Mouse (Mus musculus): ENCODE data around the gene Ift22. TPM values are rescaled to one million over a fixed set of nuclear protein-coding genes. Genes with fewer than 3 reads are reported as not detected.

Ift22 gene
- polyA plus RNA-seq, 1 experiment from 2014 or later: 126 TPM

- peak; percentile 89 for ATAC-seq
- peaks cover 5% of the 10 kb centered on the region for H3K36me3 ChIP-seq (ENCODE audit: poor library complexity, severe bottlenecking)
- peak overlapping the region; percentile 51; the same call in 1 of the 2 replicates for H3K27ac ChIP-seq
- H3K9ac ChIP-seq: peak overlapping the region; percentile 68
- peaks cover 5% of the 10 kb centered on the region for H3K4me1 ChIP-seq
- H3K27me3 ChIP-seq: no peaks in the 10 kb centered on the region
- 4% methylated on average over 38 of the region's 38 CpGs for WGBS
- H3K4me2 ChIP-seq: peak overlapping the region; percentile 77
- no peaks in the 10 kb centered on the region for H3K9me3 ChIP-seq (replicated peaks)
- peak overlapping the region; percentile 59 for H3K4me3 ChIP-seq
Measured at GRCm38 (mm10) chr5:136918655-136919472, 10.9 kb downstream of the Ift22 start.

GRCm38 (mm10) chr5:136919546-136920301, 11.8 kb downstream of the Ift22 start:
- H3K9me3 ChIP-seq (replicated peaks): no peaks in the 10 kb centered on the region
- WGBS: 22% methylated on average over 17 of the region's 18 CpGs
- peaks cover 5% of the 10 kb centered on the region for H3K4me1 ChIP-seq
- H3K27me3 ChIP-seq: no peaks in the 10 kb centered on the region
- H3K27ac ChIP-seq: no peak overlapping the region
- peak overlapping the region; percentile 68 for H3K9ac ChIP-seq
- peak; percentile 31 for ATAC-seq
- no peaks in the 10 kb centered on the region for H3K36me3 ChIP-seq (ENCODE audit: poor library complexity, severe bottlenecking)
- H3K4me3 ChIP-seq: peak overlapping the region; percentile 59
- peak overlapping the region; percentile 77 for H3K4me2 ChIP-seq

- WGBS: 90% methylated on average over 9 of the region's 9 CpGs
- Histone ChIP-seq H3K4me3 (no peak overlapping the region), H3K27ac (no peak overlapping the region), H3K9ac (no peak overlapping the region), H3K36me3 (ENCODE audit: poor library complexity, severe bottlenecking) (peaks cover 10% of the 10 kb centered on the region), H3K9me3 (replicated peaks) (no peaks in the 10 kb centered on the region), H3K4me2 (no peak overlapping the region), H3K4me1 (peaks cover 5% of the 10 kb centered on the region), H3K27me3 (no peaks in the 10 kb centered on the region)
- no peak for ATAC-seq
Measured at GRCm38 (mm10) chr5:136922830-136923229, 14.9 kb downstream of the Ift22 start.

GRCm38 (mm10) chr5:136923751-136924478, 16.0 kb downstream of the Ift22 start:
- no peak for ATAC-seq
- no peak overlapping the region for H3K27ac ChIP-seq
- peaks cover 10% of the 10 kb centered on the region for H3K36me3 ChIP-seq (ENCODE audit: poor library complexity, severe bottlenecking)
- no peaks in the 10 kb centered on the region for H3K9me3 ChIP-seq (replicated peaks)
- H3K9ac ChIP-seq: no peak overlapping the region
- peaks cover 5% of the 10 kb centered on the region for H3K4me1 ChIP-seq
- H3K4me2 ChIP-seq: no peak overlapping the region
- no peak overlapping the region for H3K4me3 ChIP-seq
- no peaks in the 10 kb centered on the region for H3K27me3 ChIP-seq
- 74% methylated on average over 7 of the region's 7 CpGs for WGBS

GRCm38 (mm10) chr5:136929073-136929472, 21.1 kb downstream of the Ift22 start:
- ATAC-seq: peak; percentile 70
- peaks cover 10% of the 10 kb centered on the region for H3K36me3 ChIP-seq (ENCODE audit: poor library complexity, severe bottlenecking)
- H3K27ac ChIP-seq: no peak overlapping the region
- no peak overlapping the region for H3K9ac ChIP-seq
- no peaks in the 10 kb centered on the region for H3K27me3 ChIP-seq
- H3K4me1 ChIP-seq: no peaks in the 10 kb centered on the region
- WGBS: 20% methylated on average over 4 of the region's 4 CpGs
- H3K4me2 ChIP-seq: no peak overlapping the region
- no peaks in the 10 kb centered on the region for H3K9me3 ChIP-seq (replicated peaks)
- no peak overlapping the region for H3K4me3 ChIP-seq

GRCm38 (mm10) chr5:136931896-136932295, 23.9 kb downstream of the Ift22 start:
- ATAC-seq: no peak
- Histone ChIP-seq H3K9me3 (replicated peaks) (no peaks in the 10 kb centered on the region), H3K27me3 (no peaks in the 10 kb centered on the region), H3K4me1 (no peaks in the 10 kb centered on the region), H3K27ac (no peak overlapping the region), H3K36me3 (ENCODE audit: poor library complexity, severe bottlenecking) (no peaks in the 10 kb centered on the region), H3K4me2 (no peak overlapping the region), H3K9ac (no peak overlapping the region), H3K4me3 (no peak overlapping the region)
- 87% methylated on average over 14 of the region's 14 CpGs for WGBS

GRCm38 (mm10) chr5:136932956-136933355, 25.0 kb downstream of the Ift22 start:
- no peak overlapping the region for H3K4me2 ChIP-seq
- no peak overlapping the region for H3K9ac ChIP-seq
- WGBS: 86% methylated on average over 5 of the region's 5 CpGs
- H3K27me3 ChIP-seq: no peaks in the 10 kb centered on the region
- no peaks in the 10 kb centered on the region for H3K4me1 ChIP-seq
- no peaks in the 10 kb centered on the region for H3K9me3 ChIP-seq (replicated peaks)
- no peak overlapping the region for H3K4me3 ChIP-seq
- H3K36me3 ChIP-seq (ENCODE audit: poor library complexity, severe bottlenecking): no peaks in the 10 kb centered on the region
- no peak overlapping the region for H3K27ac ChIP-seq
- no peak for ATAC-seq

GRCm38 (mm10) chr5:136933930-136934329, 26.0 kb downstream of the Ift22 start:
- Histone ChIP-seq H3K36me3 (ENCODE audit: poor library complexity, severe bottlenecking) (no peaks in the 10 kb centered on the region), H3K27ac (no peak overlapping the region), H3K9ac (no peak overlapping the region), H3K4me1 (no peaks in the 10 kb centered on the region), H3K4me2 (no peak overlapping the region), H3K27me3 (no peaks in the 10 kb centered on the region), H3K4me3 (no peak overlapping the region), H3K9me3 (replicated peaks) (no peaks in the 10 kb centered on the region)
- no peak for ATAC-seq
- WGBS: 92% methylated on average over 6 of the region's 6 CpGs

GRCm38 (mm10) chr5:136935905-136936695, 28.1 kb downstream of the Ift22 start:
- Histone ChIP-seq H3K36me3 (ENCODE audit: poor library complexity, severe bottlenecking) (no peaks in the 10 kb centered on the region), H3K4me1 (no peaks in the 10 kb centered on the region), H3K27ac (no peak overlapping the region), H3K4me2 (no peak overlapping the region), H3K9me3 (replicated peaks) (0 out of 2 replicates have a peak, but pooled peaks cover 3% of the 10 kb centered on the region), H3K9ac (no peak overlapping the region), H3K4me3 (no peak overlapping the region), H3K27me3 (no peaks in the 10 kb centered on the region)
- WGBS: 77% methylated on average over 7 of the region's 7 CpGs
- ATAC-seq: no peak

- 89% methylated on average over 6 of the region's 6 CpGs for WGBS
- Histone ChIP-seq H3K27me3 (no peaks in the 10 kb centered on the region), H3K4me2 (no peak overlapping the region), H3K36me3 (ENCODE audit: poor library complexity, severe bottlenecking) (no peaks in the 10 kb centered on the region), H3K4me3 (no peak overlapping the region), H3K4me1 (no peaks in the 10 kb centered on the region), H3K9me3 (replicated peaks) (0 out of 2 replicates have a peak, but pooled peaks cover 3% of the 10 kb centered on the region), H3K9ac (no peak overlapping the region), H3K27ac (no peak overlapping the region)
- no peak for ATAC-seq
Measured at GRCm38 (mm10) chr5:136936750-136937149, 28.8 kb downstream of the Ift22 start.

GRCm38 (mm10) chr5:136937621-136938020, 29.7 kb downstream of the Ift22 start:
- Histone ChIP-seq H3K4me1 (no peaks in the 10 kb centered on the region), H3K9me3 (replicated peaks) (0 out of 2 replicates have a peak, but pooled peaks cover 3% of the 10 kb centered on the region), H3K27me3 (no peaks in the 10 kb centered on the region), H3K27ac (no peak overlapping the region), H3K4me2 (no peak overlapping the region), H3K9ac (no peak overlapping the region), H3K36me3 (ENCODE audit: poor library complexity, severe bottlenecking) (no peaks in the 10 kb centered on the region), H3K4me3 (no peak overlapping the region)
- ATAC-seq: no peak
- 90% methylated on average over 5 of the region's 5 CpGs for WGBS

All from forebrain, embryonic 13.5 days (tissue).